Mouse (Mus musculus) embryonic facial prominence, embryonic 14.5 days (tissue): ENCODE data around the gene Dll1. TPM values are rescaled to one million over a fixed set of nuclear protein-coding genes. Genes with fewer than 3 reads are reported as not detected.
A peak's percentile ranks its signal among the peaks of the same experiment; 100 is the strongest.

Source experiments
- ATAC-seq: fragments of 200-750 bp; cut with Nextera tagmentation; 2 replicates; pipeline ENCODE4 v1.8.0; 2017; ENCODE audit warnings: low read depth, moderate number of reproducible peaks, moderate TSS enrichment
- DNase-seq: peaks from one replicate; pipeline ENCODE4 v3.0.0-alpha.2; 2015; ENCODE audit warnings: low spot score
- H3K27ac ChIP-seq: fragments of 300-500 bp; sonication (generic); replicated peaks from 2 replicates; pipeline ENCODE4 v1.5.1; 2014; ENCODE audit warnings: low read depth, mild to moderate bottlenecking, low read length, moderate library complexity
- H3K27me3 ChIP-seq: fragments of 300-500 bp; sonication (generic); replicated peaks from 2 replicates; pipeline ENCODE4 v1.6.1; 2014; ENCODE audit warnings: low read length; ENCODE audit not compliant: control insufficient read depth, insufficient read depth
- H3K36me3 ChIP-seq: fragments of 300-500 bp; sonication (generic); 2 replicates; pipeline ENCODE4 v1.6.1; 2014; ENCODE audit warnings: low read length, mixed read lengths; ENCODE audit not compliant: control insufficient read depth, insufficient read depth
- H3K4me1 ChIP-seq: fragments of 300-500 bp; sonication (generic); 2 replicates; pipeline ENCODE4 v1.6.1; 2014; ENCODE audit warnings: antibody characterized with exemption, low read length; ENCODE audit not compliant: control insufficient read depth, insufficient read depth
- H3K4me2 ChIP-seq: fragments of 300-500 bp; sonication (generic); 2 replicates; pipeline ENCODE4 v1.6.1; 2014; ENCODE audit warnings: low read depth, mild to moderate bottlenecking, low read length, moderate library complexity, mixed read lengths
- H3K4me3 ChIP-seq: fragments of 300-500 bp; sonication (generic); 2 replicates; pipeline ENCODE4 v1.5.1; 2014; ENCODE audit warnings: low read depth, mild to moderate bottlenecking, low read length
- H3K9ac ChIP-seq: fragments of 300-500 bp; sonication (generic); 2 replicates; pipeline ENCODE4 v1.6.1; 2014; ENCODE audit warnings: low read depth, mild to moderate bottlenecking, low read length, moderate library complexity, mixed read lengths
- H3K9me3 ChIP-seq: fragments of 300-500 bp; sonication (generic); 2 replicates; pipeline ENCODE4 v1.6.1; 2016; ENCODE audit warnings: low read length; ENCODE audit not compliant: control insufficient read depth
- WGBS: fragments of 180-500 bp; shearing (Covaris S2); extraction: QIAGEN DNeasy Blood & Tissue Kit; methylation state at CpG from one replicate; pipeline ENCODE4 v1.1.7; 2014; 5-methylcytosine and 5-hydroxymethylcytosine counted together
- polyA plus RNA-seq: library from polyadenylated mRNA; unstranded; fragments of >200 nt; fragmentation: Nextera tagmentation; extraction: Ambion mirVana; gene quantifications from 2 replicates; pipeline ENCODE4 v1.2.1, GENCODE M21; 2014

The Dll1 gene
- polyA plus RNA-seq, 1 experiment from 2014 or later = 8.7 TPM

DNA sequence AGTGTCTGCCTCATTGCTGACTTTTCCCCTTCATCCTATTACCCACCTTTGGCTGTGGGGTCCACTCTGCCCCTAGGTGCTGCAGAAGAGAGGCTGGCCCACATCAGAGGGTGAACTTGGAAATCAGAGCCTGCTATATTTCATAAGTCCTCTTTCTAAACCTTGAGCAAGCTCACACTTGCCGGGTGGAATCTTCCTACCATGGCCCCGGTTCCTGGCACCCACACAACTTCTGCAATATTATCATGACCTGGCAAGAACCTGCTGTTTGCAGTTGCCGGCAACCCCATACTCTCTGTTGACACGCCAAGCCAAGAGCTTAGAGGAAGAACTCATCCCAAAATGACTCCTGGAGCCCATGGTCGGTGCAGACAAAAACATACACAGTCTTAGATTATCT is 49.6 kb downstream of the Dll1 start:
- ATAC-seq (no peak), DNase-seq (no peak)
- Histone ChIP-seq H3K27me3 (no peaks in the 10 kb centered on the region), H3K9me3 (no peaks in the 10 kb centered on the region), H3K27ac (no peak overlapping the region), H3K4me2 (no peak overlapping the region), H3K36me3 (no peaks in the 10 kb centered on the region), H3K4me3 (no peak overlapping the region), H3K9ac (no peak overlapping the region), H3K4me1 (no peaks in the 10 kb centered on the region)
- WGBS = 80% methylated on average over 5 of the region's 5 CpGs

DNA sequence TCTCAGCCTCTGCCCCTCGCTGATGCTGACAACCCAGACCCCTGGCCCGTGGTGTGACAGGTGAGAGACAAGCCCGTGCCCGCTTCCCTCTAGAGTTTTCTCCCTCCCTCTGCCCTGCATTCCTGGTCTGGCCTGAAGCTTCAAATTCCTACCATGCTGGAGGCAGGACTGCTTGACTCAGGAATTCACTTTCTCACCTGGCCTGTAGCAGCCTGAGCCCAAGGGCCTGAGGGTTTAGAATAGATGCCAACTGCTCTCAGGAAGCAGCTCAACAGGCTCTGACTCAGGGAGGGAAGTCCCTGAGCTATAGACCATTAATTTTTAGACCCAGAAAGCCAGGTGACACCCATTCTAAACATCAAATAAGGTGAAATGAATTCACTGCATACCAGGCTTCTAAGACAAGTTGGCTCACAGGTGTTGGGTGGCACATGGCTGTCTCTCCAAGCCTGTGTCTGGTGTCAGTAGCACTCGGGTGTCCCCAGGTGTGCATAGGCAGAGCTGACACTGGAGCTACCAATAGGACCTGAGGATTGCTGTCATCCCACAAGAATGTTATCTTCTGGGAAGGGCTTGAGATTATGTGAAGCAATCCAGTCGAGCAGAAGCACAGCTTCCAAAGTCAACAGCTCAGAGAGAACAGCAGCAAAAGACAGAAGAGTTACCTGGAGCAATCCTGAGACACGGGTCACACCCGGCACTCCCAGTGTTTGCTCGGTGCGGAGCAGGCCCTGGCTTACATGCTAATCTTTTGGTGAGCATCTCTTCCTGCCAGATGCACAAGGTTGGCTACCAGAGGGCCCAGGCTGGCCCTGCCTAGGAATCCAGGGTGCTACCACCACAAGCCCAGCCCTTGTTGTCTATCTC is 50.5 kb downstream of the Dll1 start:
- WGBS = 76% methylated on average over 10 of the region's 10 CpGs
- no peaks in the 10 kb centered on the region for H3K4me1 ChIP-seq
- no peak overlapping the region for H3K27ac ChIP-seq
- H3K27me3 ChIP-seq = no peaks in the 10 kb centered on the region
- no peak overlapping the region for H3K9ac ChIP-seq
- H3K9me3 ChIP-seq = no peaks in the 10 kb centered on the region
- H3K4me2 ChIP-seq = no peak overlapping the region
- no peak overlapping the region for H3K4me3 ChIP-seq
- DNase-seq = peak; percentile 23
- peak; percentile 45; the same call in 1 of the 2 replicates for ATAC-seq
- H3K36me3 ChIP-seq = no peaks in the 10 kb centered on the region

- Histone ChIP-seq H3K4me3 (no peak overlapping the region), H3K9me3 (no peaks in the 10 kb centered on the region), H3K4me2 (no peak overlapping the region), H3K27ac (no peak overlapping the region), H3K4me1 (no peaks in the 10 kb centered on the region), H3K27me3 (no peaks in the 10 kb centered on the region), H3K36me3 (no peaks in the 10 kb centered on the region), H3K9ac (no peak overlapping the region)
- DNase-seq (no peak), ATAC-seq (0 out of 2 replicates have a peak, but pooled peaks have one; percentile 34)
- 76% methylated on average over 9 of the region's 9 CpGs for WGBS
Observed at GRCm38 (mm10) chr17:15323191-15323834, 53.4 kb downstream of the Dll1 start.

Other genes with a start within 250 kb of the Dll1 start
- 23.1 and 24.7 TPM in 2 replicates for gene Fam120b, start 19.3 kb upstream of the Dll1 start, polyA plus RNA-seq
- 257 and 267 TPM in 2 replicates for gene Psmb1, start 122.9 kb upstream of the Dll1 start, polyA plus RNA-seq
- gene Tbp, start 123.0 kb upstream of the Dll1 start, polyA plus RNA-seq = 46.6 and 49.3 TPM in 2 replicates
- 39.7 and 41.5 TPM in 2 replicates for gene Pdcd2, start 150.4 kb upstream of the Dll1 start, polyA plus RNA-seq
- 0.46 and 1.1 TPM in 2 replicates for gene Prdm9, start 187.5 kb upstream of the Dll1 start, polyA plus RNA-seq